Mouse (Mus musculus): ENCODE data around the gene Plpp1. TPM values are rescaled to one million over a fixed set of nuclear protein-coding genes. Genes with fewer than 3 reads are reported as not detected.

Plpp1 gene
- polyA plus RNA-seq, 2 experiments = 48.8 to 70.9 TPM

GRCm38 (mm10) chr13:112754871-112755270 is 45.7 kb upstream of the Plpp1 start:
- peaks cover 48% of the 10 kb centered on the region for H3K4me1 ChIP-seq (ENCODE audit: control insufficient read depth, insufficient read depth, low read length)
- H3K36me3 ChIP-seq (ENCODE audit: control insufficient read depth, insufficient read depth, low read length) = no peaks in the 10 kb centered on the region
- H3K9me3 ChIP-seq (ENCODE audit: control insufficient read depth, low read length) = no peaks in the 10 kb centered on the region
- TF ChIP-seq POLR2A (IDR thresholded peaks at IDR 0.05; ENCODE audit: borderline replicate concordance, extremely low read depth, insufficient read depth, insufficient read length) = no peak
- peak overlapping the region; percentile 78; the same call in 1 of the 2 replicates for H3K27ac ChIP-seq (replicated peaks; ENCODE audit: low read depth, low read length)
- no peak for DNase-seq (ENCODE audit: low spot score)
- H3K4me2 ChIP-seq (replicated peaks; ENCODE audit: low read depth, low read length, severe bottlenecking) = no peak overlapping the region
- 35% methylated on average over 4 of the region's 4 CpGs for WGBS
- no peak overlapping the region for H3K9ac ChIP-seq (ENCODE audit: low read depth, low read length, severe bottlenecking)
- no peaks in the 10 kb centered on the region for H3K27me3 ChIP-seq (ENCODE audit: control insufficient read depth, insufficient read depth, low read length)
- H3K4me3 ChIP-seq (replicated peaks; ENCODE audit: low read length) = no peak overlapping the region
- no peak for ATAC-seq (ENCODE audit: low FRiP score, low read depth)

GRCm38 (mm10) chr13:112755507-112756010 is 45.0 kb upstream of the Plpp1 start:
- H3K27ac ChIP-seq (replicated peaks; ENCODE audit: low read depth, low read length) = peak overlapping the region; percentile 78
- no peaks in the 10 kb centered on the region for H3K9me3 ChIP-seq (ENCODE audit: control insufficient read depth, low read length)
- H3K4me2 ChIP-seq (replicated peaks; ENCODE audit: low read depth, low read length, severe bottlenecking) = no peak overlapping the region
- no peak overlapping the region for H3K4me3 ChIP-seq (replicated peaks; ENCODE audit: low read length)
- H3K4me1 ChIP-seq (ENCODE audit: control insufficient read depth, insufficient read depth, low read length) = peaks cover 51% of the 10 kb centered on the region
- no peaks in the 10 kb centered on the region for H3K36me3 ChIP-seq (ENCODE audit: control insufficient read depth, insufficient read depth, low read length)
- H3K27me3 ChIP-seq (ENCODE audit: control insufficient read depth, insufficient read depth, low read length) = no peaks in the 10 kb centered on the region
- no peak overlapping the region for H3K9ac ChIP-seq (ENCODE audit: low read depth, low read length, severe bottlenecking)
- DNase-seq (ENCODE audit: low spot score) (peak; percentile 61), ATAC-seq (ENCODE audit: low FRiP score, low read depth) (peak; percentile 58)
- no peak for TF ChIP-seq POLR2A (IDR thresholded peaks at IDR 0.05; ENCODE audit: borderline replicate concordance, extremely low read depth, insufficient read depth, insufficient read length)
- 46% methylated on average over 11 of the region's 11 CpGs for WGBS

GRCm38 (mm10) chr13:112757395-112757794 is 43.2 kb upstream of the Plpp1 start:
- WGBS = 88% methylated on average over 9 of the region's 9 CpGs
- H3K27me3 ChIP-seq (ENCODE audit: control insufficient read depth, insufficient read depth, low read length) = no peaks in the 10 kb centered on the region
- no peak for TF ChIP-seq POLR2A (IDR thresholded peaks at IDR 0.05; ENCODE audit: borderline replicate concordance, extremely low read depth, insufficient read depth, insufficient read length)
- no peak overlapping the region for H3K4me2 ChIP-seq (replicated peaks; ENCODE audit: low read depth, low read length, severe bottlenecking)
- no peak for ATAC-seq (ENCODE audit: low FRiP score, low read depth)
- H3K27ac ChIP-seq (replicated peaks; ENCODE audit: low read depth, low read length) = no peak overlapping the region
- H3K4me1 ChIP-seq (ENCODE audit: control insufficient read depth, insufficient read depth, low read length) = peaks cover 45% of the 10 kb centered on the region
- no peaks in the 10 kb centered on the region for H3K9me3 ChIP-seq (ENCODE audit: control insufficient read depth, low read length)
- no peak overlapping the region for H3K9ac ChIP-seq (ENCODE audit: low read depth, low read length, severe bottlenecking)
- no peak for DNase-seq (ENCODE audit: low spot score)
- H3K36me3 ChIP-seq (ENCODE audit: control insufficient read depth, insufficient read depth, low read length) = no peaks in the 10 kb centered on the region
- H3K4me3 ChIP-seq (replicated peaks; ENCODE audit: low read length) = no peak overlapping the region

DNA sequence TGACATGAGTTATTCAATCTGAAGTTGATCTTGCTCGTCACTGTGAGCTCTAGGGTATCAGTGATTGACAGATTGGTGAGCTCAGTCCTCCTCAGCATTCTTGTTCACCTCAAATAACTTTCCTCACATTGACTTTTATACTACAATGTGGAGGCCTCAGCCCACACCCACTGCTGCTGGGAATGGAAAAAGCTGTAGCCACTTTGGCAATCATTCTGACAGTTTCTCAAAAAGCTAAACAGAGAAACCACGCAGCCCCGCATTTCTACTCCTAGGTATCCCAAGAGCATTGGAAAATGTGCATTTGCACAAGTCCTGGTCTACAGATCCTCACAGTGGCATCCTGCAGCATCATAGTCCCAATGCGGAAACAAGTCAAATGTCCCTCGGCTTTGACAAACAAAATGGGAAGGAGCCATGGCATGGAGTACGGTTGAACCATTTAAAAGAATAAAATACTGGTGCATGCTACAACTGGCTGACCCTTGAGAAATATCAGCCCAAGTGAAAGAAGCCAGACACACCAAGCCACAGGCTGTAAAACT is 42.0 kb upstream of the Plpp1 start:
- 59% methylated on average over 6 of the region's 6 CpGs for WGBS
- Histone ChIP-seq H3K4me3 (replicated peaks; ENCODE audit: low read length) (no peak overlapping the region), H3K27ac (replicated peaks; ENCODE audit: low read depth, low read length) (no peak overlapping the region), H3K27me3 (ENCODE audit: control insufficient read depth, insufficient read depth, low read length) (no peaks in the 10 kb centered on the region), H3K4me1 (ENCODE audit: control insufficient read depth, insufficient read depth, low read length) (peaks cover 51% of the 10 kb centered on the region), H3K9me3 (ENCODE audit: control insufficient read depth, low read length) (no peaks in the 10 kb centered on the region), H3K36me3 (ENCODE audit: control insufficient read depth, insufficient read depth, low read length) (no peaks in the 10 kb centered on the region), H3K9ac (ENCODE audit: low read depth, low read length, severe bottlenecking) (no peak overlapping the region), H3K4me2 (replicated peaks; ENCODE audit: low read depth, low read length, severe bottlenecking) (no peak overlapping the region)
- no peak for TF ChIP-seq POLR2A (IDR thresholded peaks at IDR 0.05; ENCODE audit: borderline replicate concordance, extremely low read depth, insufficient read depth, insufficient read length)
- ATAC-seq (ENCODE audit: low FRiP score, low read depth) = no peak
- no peak for DNase-seq (ENCODE audit: low spot score)

DNA sequence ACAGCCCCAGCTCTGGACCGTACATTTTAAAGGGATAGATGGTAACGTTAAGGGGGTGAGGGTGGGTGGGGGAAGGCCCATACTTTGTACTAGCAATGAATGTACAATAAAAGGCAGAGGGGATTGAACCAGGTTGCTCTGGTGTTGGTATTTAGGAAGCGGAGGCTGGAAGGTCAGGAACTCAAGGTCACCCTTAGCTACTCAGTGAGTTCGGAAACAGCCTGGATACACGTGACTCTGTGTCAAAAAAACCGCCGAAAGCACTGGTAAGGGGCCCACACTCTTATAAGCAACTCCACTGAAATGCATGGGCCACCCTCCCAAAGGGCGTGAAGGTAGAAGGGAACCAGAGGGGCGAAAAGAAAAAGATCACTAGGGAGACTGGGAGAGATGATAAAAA is 41.2 kb upstream of the Plpp1 start:
- Histone ChIP-seq H3K4me2 (replicated peaks; ENCODE audit: low read depth, low read length, severe bottlenecking) (no peak overlapping the region), H3K4me1 (ENCODE audit: control insufficient read depth, insufficient read depth, low read length) (peaks cover 53% of the 10 kb centered on the region), H3K27me3 (ENCODE audit: control insufficient read depth, insufficient read depth, low read length) (no peaks in the 10 kb centered on the region), H3K36me3 (ENCODE audit: control insufficient read depth, insufficient read depth, low read length) (no peaks in the 10 kb centered on the region), H3K9me3 (ENCODE audit: control insufficient read depth, low read length) (no peaks in the 10 kb centered on the region), H3K27ac (replicated peaks; ENCODE audit: low read depth, low read length) (no peak overlapping the region), H3K4me3 (replicated peaks; ENCODE audit: low read length) (no peak overlapping the region), H3K9ac (ENCODE audit: low read depth, low read length, severe bottlenecking) (no peak overlapping the region)
- TF ChIP-seq POLR2A (IDR thresholded peaks at IDR 0.05; ENCODE audit: borderline replicate concordance, extremely low read depth, insufficient read depth, insufficient read length) = no peak
- DNase-seq (ENCODE audit: low spot score) = no peak
- ATAC-seq (ENCODE audit: low FRiP score, low read depth) = no peak
- 52% methylated on average over 9 of the region's 9 CpGs for WGBS

Measured in limb, embryonic 14.5 days (tissue).